Mouse (Mus musculus): ENCODE results near the gene Bhlhe40.

DNA sequence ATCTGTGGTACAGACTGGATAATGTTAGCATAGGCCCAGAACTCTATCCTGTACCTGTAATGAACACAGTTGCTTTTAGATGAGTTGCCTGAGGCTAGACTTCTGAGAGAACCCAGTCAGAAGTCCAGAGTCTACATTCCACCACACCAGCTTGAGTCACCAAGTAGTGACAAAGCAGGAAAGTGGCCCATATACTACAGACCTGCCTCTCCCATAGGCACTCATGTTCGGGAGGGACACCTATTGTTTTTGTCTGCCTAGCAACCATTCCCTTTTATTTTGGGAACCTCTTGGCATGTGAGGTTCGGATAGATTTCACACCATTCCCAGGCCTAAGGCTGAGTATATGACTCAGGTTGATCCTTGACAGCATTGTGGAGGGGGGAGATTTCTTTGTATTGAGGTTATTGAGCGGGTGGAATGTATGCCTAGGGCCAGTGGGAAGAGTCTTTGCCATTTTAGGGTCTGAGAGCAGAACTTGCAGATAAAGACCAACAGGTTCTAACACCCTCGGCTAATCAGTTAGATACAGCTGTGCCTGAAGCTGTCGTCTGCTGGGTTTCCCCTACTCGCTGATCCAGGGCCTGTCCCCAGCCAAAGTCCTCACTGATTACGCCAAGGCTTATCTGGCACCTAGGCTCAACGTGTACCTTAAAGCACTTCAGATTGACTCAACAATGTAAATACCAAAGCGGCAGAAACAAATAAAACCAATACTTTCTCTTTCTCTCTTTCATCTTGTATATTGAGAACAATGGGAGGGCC is 44.1 kb downstream of the Bhlhe40 start:
- no peak for TF ChIP-seq CTCF (IDR thresholded peaks at IDR 0.05; ENCODE audit: low read depth, low read length)
- no peak for TF ChIP-seq POLR2A (IDR thresholded peaks at IDR 0.05; ENCODE audit: borderline replicate concordance, low read depth, low read length)

Measured in bone marrow macrophage, adult 2 months (primary cell).